Mouse (Mus musculus): ENCODE data around the gene Gm20683.

The Gm20683 gene

DNA sequence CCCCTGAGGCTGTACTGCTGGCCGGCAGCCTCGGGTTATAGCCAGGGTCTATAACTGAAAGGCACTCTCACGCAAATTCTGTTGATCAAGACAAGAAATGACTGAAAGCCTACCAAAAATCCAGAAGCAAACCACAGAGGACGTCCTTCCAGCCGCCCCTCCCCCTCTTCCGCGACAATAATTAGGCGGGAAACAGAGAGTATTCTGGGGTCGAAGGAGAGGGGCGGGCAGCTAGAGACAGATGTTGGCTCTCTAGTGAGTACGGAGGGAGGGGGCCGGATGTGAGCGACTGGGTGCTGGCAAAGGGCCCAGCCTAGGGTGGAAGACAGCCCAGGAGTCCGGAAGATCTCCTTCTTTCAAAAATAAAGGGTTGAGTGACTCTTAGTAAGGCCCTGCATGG, 48.9 kb downstream of the Gm20683 start, which contains the start of gene Fam173a:
Fam173a (minus strand) TSS at position 287 of the 400 bp plus-strand sequence.
- peak; percentile 86 for DNase-seq

DNA sequence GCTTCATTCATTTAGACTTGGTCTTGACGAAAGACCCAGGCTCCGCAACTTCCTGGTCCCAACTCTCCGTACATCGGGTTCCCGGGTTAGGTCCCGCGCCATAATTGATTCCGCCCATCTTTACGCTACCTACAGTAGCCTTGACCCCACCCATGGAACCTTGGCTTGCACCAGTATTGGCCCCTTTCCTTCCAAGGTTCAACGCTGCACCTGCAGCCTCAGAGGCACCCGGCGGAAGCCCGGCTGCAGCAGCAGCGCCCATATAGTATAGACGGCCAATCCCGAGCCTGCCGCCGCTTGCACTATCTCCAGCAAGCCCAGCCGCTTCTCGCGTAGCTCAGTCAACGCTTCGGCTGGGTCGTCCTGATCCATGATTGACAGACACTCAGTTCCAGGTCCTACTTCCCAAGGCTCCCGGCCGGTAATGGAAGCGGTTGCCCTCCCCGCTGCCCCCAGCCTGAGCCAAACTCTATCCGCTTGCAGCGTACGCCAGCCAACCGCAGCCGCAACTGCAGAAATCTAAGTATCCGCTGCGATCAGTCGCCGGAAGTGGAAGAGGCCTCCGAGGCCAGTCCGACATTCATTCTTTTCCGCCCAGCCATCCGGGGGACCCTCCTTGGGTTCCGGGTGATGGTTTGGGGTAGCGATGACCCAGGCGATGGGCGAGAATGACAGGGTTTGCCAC, 49.6 kb downstream of the Gm20683 start:
- DNase-seq = peak; percentile 89

DNA sequence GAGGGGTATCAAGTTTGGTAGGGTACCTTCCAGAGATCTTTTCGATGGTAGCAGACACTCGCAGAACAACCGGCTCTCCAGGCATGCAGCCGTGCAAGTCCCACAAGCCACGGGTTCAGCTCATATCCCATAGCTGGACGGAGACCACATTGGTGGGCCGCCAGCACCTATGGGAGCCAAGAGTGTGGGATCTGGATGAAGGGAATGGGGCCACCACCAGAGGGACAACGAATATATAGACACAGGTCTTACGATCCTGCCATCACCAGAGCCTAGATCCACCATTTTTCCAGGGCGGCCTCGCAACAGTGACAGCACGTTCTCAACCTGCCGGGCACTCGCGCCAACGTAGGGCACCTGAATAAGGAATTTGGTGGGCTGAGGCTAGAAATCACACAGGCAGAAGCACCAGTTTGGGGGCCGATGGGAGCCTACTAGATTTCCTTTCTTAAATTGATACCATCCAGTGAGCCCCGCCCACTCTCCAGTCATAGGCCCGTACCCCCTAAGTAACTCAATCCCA, 50.2 kb downstream of the Gm20683 start:
- peak; percentile 70 for DNase-seq

DNA sequence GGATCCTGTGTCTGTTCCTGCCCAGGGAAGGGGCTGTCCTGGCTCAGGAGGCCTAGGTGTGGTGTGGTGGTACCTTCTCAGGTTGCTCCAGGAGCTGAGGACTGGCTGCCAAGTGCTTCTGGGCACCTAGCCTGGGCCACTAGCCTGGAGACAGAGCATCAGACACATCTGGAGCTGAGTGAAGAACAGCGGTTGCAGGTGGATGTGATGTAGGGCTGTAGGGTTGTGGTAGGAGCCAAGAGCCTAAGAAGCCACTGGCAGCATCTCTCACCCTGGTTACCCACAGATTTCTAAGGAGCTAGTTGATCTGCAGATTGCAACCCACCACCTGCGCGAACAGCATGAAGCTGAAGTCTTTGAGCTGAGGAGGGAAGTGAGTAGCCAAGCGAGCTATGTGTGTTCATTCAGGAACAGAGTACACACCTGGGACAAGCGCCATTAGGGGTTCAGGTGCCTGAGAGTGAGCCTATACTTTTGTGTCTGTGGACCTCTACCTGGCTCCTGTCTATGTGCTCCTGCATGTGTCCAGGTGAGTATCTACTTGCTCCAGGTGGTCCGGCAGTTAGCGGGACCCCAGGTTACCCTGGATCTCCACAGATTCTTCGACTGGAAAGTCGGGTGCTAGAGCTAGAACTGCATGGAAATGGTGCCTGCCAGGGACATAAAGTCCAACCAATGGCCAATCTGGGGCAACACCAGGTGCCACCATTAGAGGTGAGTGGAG, 54.6 kb downstream of the Gm20683 start:
- DNase-seq = no peak

DNA sequence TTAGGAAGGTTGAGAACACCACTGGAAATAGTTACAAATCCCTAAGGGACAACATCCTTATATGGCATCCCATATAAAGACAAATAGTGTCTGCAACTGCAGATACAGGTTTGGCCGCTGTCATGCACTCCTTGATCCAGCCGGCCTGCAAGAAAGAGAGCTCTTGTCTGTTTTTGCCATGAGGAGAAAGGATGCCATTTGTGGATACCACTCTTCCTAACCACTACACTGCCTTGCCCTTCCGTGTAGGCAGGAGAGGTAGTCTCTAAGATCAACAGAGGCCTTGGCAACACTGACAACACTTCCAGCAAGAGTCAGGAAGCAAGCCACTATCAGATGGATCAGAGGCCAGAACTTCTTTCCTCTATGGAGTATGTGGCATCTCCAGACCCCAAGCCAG, 55.3 kb downstream of the Gm20683 start, which contains the start of gene Ccdc78:
Ccdc78 (plus strand) TSS at position 301 of the 400 bp plus-strand sequence.
- DNase-seq = no peak

DNA sequence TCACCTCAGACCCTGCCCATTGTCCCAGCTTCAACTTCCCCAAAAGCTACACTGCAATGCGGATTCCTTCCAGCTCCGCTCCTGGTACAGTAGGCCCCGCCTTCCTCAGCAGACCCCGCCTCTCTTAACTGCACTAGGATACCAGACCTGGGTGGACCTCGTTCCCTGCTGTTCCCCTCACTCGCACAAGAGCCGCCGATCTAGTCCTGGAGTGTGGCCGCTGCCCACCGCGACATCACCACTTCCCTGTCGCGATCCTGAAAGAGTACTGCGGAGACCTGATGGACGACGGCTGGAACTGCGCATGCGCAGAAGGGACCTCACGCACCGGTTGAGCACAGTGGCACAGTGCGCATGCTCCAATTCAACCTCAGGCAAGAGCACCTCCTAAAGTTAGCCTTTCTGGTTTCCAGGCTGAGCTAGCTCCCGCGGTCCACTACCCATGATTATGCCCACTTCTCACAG, 56.2 kb downstream of the Gm20683 start, which contains the start of gene Haghl:
Haghl (minus strand) TSS at position 393 of the 465 bp plus-strand sequence.
- peak; percentile 97 for DNase-seq
